ENCODE assay signal across 7 mouse cellular contexts in genomic region chr4:81564446-81564845, GRCm38 (mm10).
DNase-seq lines count a peak whose midpoint lies in the region; ATAC-seq and TF ChIP-seq lines count a peak whose summit lies in the region.

No protein-coding gene starts in this region.

- TF ChIP-seq CTCF in lung, adult 2 months (IDR thresholded peaks at IDR 0.05; ENCODE audit: insufficient read depth, low read length), result no peak

- no peak for ATAC-seq in lung, embryonic 15.5 days (ENCODE audit: borderline replicate concordance, extremely low read depth, low FRiP score, low TSS enrichment)
- no peak for ATAC-seq in hindbrain, embryonic 15.5 days (ENCODE audit: low FRiP score, low read depth)
- no peak for ATAC-seq in stomach, embryonic 16.5 days (ENCODE audit: insufficient read depth, low FRiP score)

- no peak for DNase-seq in lung, adult 2 months
- peak; percentile 73 for DNase-seq in embryo, embryonic 10.5 days (ENCODE audit: low spot score)
- DNase-seq in thymus, postnatal 4 days, result no peak
- no peak for DNase-seq in left cerebral cortex, adult 11 months (ENCODE audit: low spot score)

- H3K36me3 ChIP-seq in lung, embryonic 15.5 days, result no peaks in the 10 kb centered on the region
- no peaks in the 10 kb centered on the region for H3K36me3 ChIP-seq in hindbrain, embryonic 15.5 days
- H3K36me3 ChIP-seq in stomach, embryonic 16.5 days (ENCODE audit: control insufficient read depth, insufficient read depth, low read length), result no peaks in the 10 kb centered on the region

- H3K9ac ChIP-seq in lung, embryonic 15.5 days, result no peak overlapping the region
- H3K9ac ChIP-seq in hindbrain, embryonic 15.5 days, result no peak overlapping the region
- no peak overlapping the region for H3K9ac ChIP-seq in stomach, embryonic 16.5 days (ENCODE audit: low read length)

- H3K4me2 ChIP-seq in lung, embryonic 15.5 days, result peak overlapping the region; percentile 13; the same call in 1 of the 2 replicates
- peak overlapping the region; percentile 46 for H3K4me2 ChIP-seq in hindbrain, embryonic 15.5 days
- peak overlapping the region; percentile 29; the same call in 1 of the 2 replicates for H3K4me2 ChIP-seq in stomach, embryonic 16.5 days (ENCODE audit: low read depth, low read length)

- WGBS in lung, embryonic 15.5 days, result 1% methylated on average over 6 of the region's 6 CpGs
- WGBS in lung, adult 2 months, result 3% methylated on average over 6 of the region's 6 CpGs
- 5% methylated on average over 6 of the region's 6 CpGs for WGBS in hindbrain, embryonic 15.5 days
- WGBS in stomach, embryonic 16.5 days, result 3% methylated on average over 6 of the region's 6 CpGs

- peak overlapping the region; percentile 56; the same call in 1 of the 2 replicates for H3K27ac ChIP-seq in lung, embryonic 15.5 days
- H3K27ac ChIP-seq in hindbrain, embryonic 15.5 days (replicated peaks), result no peak overlapping the region
- no peak overlapping the region for H3K27ac ChIP-seq in stomach, embryonic 16.5 days (ENCODE audit: low read length)

- H3K27me3 ChIP-seq in lung, embryonic 15.5 days, result no peaks in the 10 kb centered on the region
- H3K27me3 ChIP-seq in hindbrain, embryonic 15.5 days, result 0 out of 2 replicates have a peak, but pooled peaks cover 3% of the 10 kb centered on the region
- H3K27me3 ChIP-seq in stomach, embryonic 16.5 days (ENCODE audit: control insufficient read depth, insufficient read depth, low read length), result no peaks in the 10 kb centered on the region

- no peak for TF ChIP-seq POLR2A in lung, adult 2 months (IDR thresholded peaks at IDR 0.05; ENCODE audit: borderline replicate concordance, extremely low read depth, low read depth, low read length)

- no peaks in the 10 kb centered on the region for H3K9me3 ChIP-seq in lung, embryonic 15.5 days
- H3K9me3 ChIP-seq in hindbrain, embryonic 15.5 days, result no peaks in the 10 kb centered on the region
- H3K9me3 ChIP-seq in stomach, embryonic 16.5 days (replicated peaks; ENCODE audit: control insufficient read depth, low read length), result no peaks in the 10 kb centered on the region

- H3K4me1 ChIP-seq in lung, embryonic 15.5 days, result peaks cover 31% of the 10 kb centered on the region
- peaks cover 3% of the 10 kb centered on the region for H3K4me1 ChIP-seq in lung, adult 2 months (ENCODE audit: control insufficient read depth, insufficient read depth, low read length)
- H3K4me1 ChIP-seq in hindbrain, embryonic 15.5 days (replicated peaks), result peaks cover 37% of the 10 kb centered on the region
- 0 out of 2 replicates have a peak, but pooled peaks cover 7% of the 10 kb centered on the region for H3K4me1 ChIP-seq in stomach, embryonic 16.5 days (ENCODE audit: control insufficient read depth, insufficient read depth, low read length)

- H3K4me3 ChIP-seq in lung, embryonic 15.5 days, result no peak overlapping the region
- no peak overlapping the region for H3K4me3 ChIP-seq in lung, adult 2 months (replicated peaks; ENCODE audit: extremely low read depth, low read depth, low read length)
- H3K4me3 ChIP-seq in hindbrain, embryonic 15.5 days, result no peak overlapping the region
- H3K4me3 ChIP-seq in stomach, embryonic 16.5 days (replicated peaks; ENCODE audit: low read length), result no peak overlapping the region
